Mouse (Mus musculus) heart, embryonic 13.5 days (tissue): ENCODE measurements around the gene Slc10a7. TPM values are rescaled to one million over a fixed set of nuclear protein-coding genes. Genes with fewer than 3 reads are reported as not detected.

Experiments
- ATAC-seq: fragments of 200-750 bp; cut with Nextera tagmentation; 2 replicates; pipeline ENCODE4 v1.8.0; 2017; ENCODE audit warnings: moderate TSS enrichment; ENCODE audit not compliant: insufficient number of reproducible peaks, low FRiP score, low TSS enrichment; ENCODE audit errors: extremely low read depth
- H3K27ac ChIP-seq: fragments of 300-500 bp; sonication (generic); replicated peaks from 2 replicates; pipeline ENCODE4 v1.5.1; 2015; ENCODE audit warnings: moderate library complexity, mild to moderate bottlenecking, inconsistent platforms
- H3K27me3 ChIP-seq: fragments of 300-500 bp; sonication (generic); replicated peaks from 2 replicates; pipeline ENCODE4 v1.6.1; 2015; ENCODE audit warnings: mild to moderate bottlenecking, inconsistent platforms
- H3K36me3 ChIP-seq: fragments of 300-500 bp; sonication (generic); 2 replicates; pipeline ENCODE4 v1.6.1; 2015; ENCODE audit warnings: mild to moderate bottlenecking, inconsistent platforms
- H3K4me1 ChIP-seq: fragments of 300-500 bp; sonication (generic); 2 replicates; pipeline ENCODE4 v1.6.1; 2015; ENCODE audit warnings: inconsistent platforms
- H3K4me2 ChIP-seq: fragments of 300-500 bp; sonication (generic); 2 replicates; pipeline ENCODE4 v1.6.1; 2015; ENCODE audit warnings: inconsistent platforms, mild to moderate bottlenecking, moderate library complexity
- H3K4me3 ChIP-seq: fragments of 300-500 bp; sonication (generic); 2 replicates; pipeline ENCODE4 v1.5.1; 2015; ENCODE audit warnings: moderate library complexity, mild to moderate bottlenecking, inconsistent platforms
- H3K9ac ChIP-seq: fragments of 300-500 bp; sonication (generic); 2 replicates; pipeline ENCODE4 v1.6.1; 2015; ENCODE audit warnings: inconsistent platforms, mild to moderate bottlenecking, moderate library complexity
- H3K9me3 ChIP-seq: fragments of 300-500 bp; sonication (generic); 2 replicates; pipeline ENCODE4 v1.6.1; 2016; ENCODE audit warnings: inconsistent platforms
- WGBS: fragments of 180-500 bp; shearing (Covaris S2); methylation state at CpG from one replicate; pipeline ENCODE4 v1.1.7; 2015; ENCODE audit warnings: mixed read lengths; 5-methylcytosine and 5-hydroxymethylcytosine counted together
- polyA plus RNA-seq: library from polyadenylated mRNA; unstranded; fragments of >200 nt; fragmentation: Nextera tagmentation; extraction: Ambion mirVana; gene quantifications from 2 replicates; pipeline ENCODE4 v1.2.1, GENCODE M21; 2015

Slc10a7 gene
- polyA plus RNA-seq, 1 experiment from 2014 or later = 10.5 TPM

DNA sequence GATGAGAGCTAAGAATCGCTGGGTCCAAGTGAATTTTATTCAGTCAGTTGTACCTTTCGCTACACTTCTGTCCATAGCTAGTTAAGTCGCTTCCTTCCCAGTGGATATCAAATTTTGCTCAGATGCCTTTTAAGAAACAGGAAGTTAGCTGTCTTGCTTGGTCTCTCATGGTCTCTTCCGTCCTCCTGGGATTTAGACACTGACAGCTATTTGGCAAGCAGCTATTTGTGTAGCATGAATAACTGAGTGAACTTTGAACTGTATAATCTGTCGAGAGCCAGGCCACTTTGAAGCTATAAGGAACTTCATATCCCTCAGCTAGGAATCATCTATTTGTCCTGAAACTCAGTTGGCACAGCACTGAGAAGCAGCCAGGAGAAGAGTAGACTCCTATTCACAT lies 117.5 kb downstream of the Slc10a7 start:
- Histone ChIP-seq H3K4me1 (peaks cover 49% of the 10 kb centered on the region), H3K27ac (no peak overlapping the region), H3K9me3 (no peaks in the 10 kb centered on the region), H3K4me3 (no peak overlapping the region), H3K4me2 (no peak overlapping the region), H3K9ac (no peak overlapping the region), H3K27me3 (no peaks in the 10 kb centered on the region), H3K36me3 (no peaks in the 10 kb centered on the region)
- 52% methylated on average over 5 of the region's 5 CpGs for WGBS
- no peak for ATAC-seq

DNA sequence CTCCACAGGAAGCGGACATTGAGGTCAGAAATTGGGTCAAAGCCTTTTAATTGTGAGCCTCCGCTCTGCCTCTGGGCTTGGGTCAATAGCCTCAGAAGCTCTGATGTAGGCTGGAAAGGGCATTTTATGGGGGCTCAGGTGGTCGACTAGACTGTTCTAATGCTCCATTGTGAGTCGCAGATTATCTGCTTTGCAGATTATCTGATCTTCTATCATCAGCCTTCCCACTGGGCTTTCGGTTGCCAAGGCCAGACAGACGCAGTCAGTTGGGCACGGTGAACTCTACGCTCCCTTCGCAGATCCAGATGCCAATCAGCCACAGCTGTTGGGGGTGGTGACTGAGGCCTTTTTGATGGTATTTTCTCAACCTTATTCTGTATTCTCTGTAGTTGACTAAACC lies 118.6 kb downstream of the Slc10a7 start:
- no peak overlapping the region for H3K4me2 ChIP-seq
- 87% methylated on average over 9 of the region's 9 CpGs for WGBS
- no peak overlapping the region for H3K4me3 ChIP-seq
- peaks cover 52% of the 10 kb centered on the region for H3K4me1 ChIP-seq
- H3K9ac ChIP-seq = no peak overlapping the region
- H3K27me3 ChIP-seq = no peaks in the 10 kb centered on the region
- no peak overlapping the region for H3K27ac ChIP-seq
- no peaks in the 10 kb centered on the region for H3K9me3 ChIP-seq
- no peak for ATAC-seq
- H3K36me3 ChIP-seq = no peaks in the 10 kb centered on the region

DNA sequence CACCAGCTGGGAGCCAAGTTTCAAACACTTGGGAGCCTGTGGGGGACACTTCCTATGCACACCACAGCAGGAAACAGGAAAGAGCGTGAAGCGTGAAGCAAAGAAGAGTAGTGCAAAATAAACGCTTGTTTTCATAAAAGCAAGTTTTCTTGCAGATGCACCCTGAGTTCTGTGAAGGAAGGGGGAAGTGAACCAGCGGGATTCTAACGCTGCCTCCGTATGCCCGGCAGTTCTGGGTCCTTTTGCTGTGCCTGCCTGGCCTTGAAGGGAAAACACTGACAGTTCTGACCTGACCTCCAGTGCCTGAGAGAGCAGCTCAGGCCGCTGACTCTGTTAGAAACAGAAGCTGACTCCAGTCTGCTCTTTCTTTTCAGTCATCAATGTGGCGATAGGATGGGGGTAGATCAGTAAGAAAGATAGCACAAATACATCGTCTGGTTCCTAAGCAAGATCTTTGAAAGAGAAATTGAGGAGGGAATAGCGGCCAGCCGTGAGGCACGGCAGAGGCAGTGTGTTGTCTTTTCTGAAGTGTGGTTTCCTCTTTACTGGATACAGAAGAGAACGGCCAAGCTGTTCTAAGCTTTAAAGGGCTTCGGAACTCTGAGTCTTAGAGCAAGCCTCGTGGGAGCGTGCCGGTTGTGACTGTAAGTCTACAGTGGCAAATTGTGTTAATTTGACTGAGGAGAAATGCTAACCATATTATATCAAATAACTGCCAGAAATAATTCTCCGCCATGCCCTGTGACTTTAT lies 121.4 kb downstream of the Slc10a7 start:
- Histone ChIP-seq H3K27ac (peak overlapping the region; percentile 42), H3K4me1 (peaks cover 57% of the 10 kb centered on the region)

GRCm38 (mm10) chr8:78633012-78633411 lies 123.9 kb downstream of the Slc10a7 start:
- H3K4me3 ChIP-seq = no peak overlapping the region
- H3K4me2 ChIP-seq = peak overlapping the region; percentile 42
- H3K27me3 ChIP-seq = no peaks in the 10 kb centered on the region
- H3K27ac ChIP-seq = no peak overlapping the region
- WGBS = 31% methylated on average over 12 of the region's 12 CpGs
- no peak overlapping the region for H3K9ac ChIP-seq
- no peaks in the 10 kb centered on the region for H3K36me3 ChIP-seq
- ATAC-seq = no peak
- peaks cover 43% of the 10 kb centered on the region for H3K4me1 ChIP-seq
- H3K9me3 ChIP-seq = no peaks in the 10 kb centered on the region

More for the DNA sequence above, 121.4 kb downstream of the Slc10a7 start:
- no peaks in the 10 kb centered on the region for H3K27me3 ChIP-seq
- no peaks in the 10 kb centered on the region for H3K36me3 ChIP-seq
- H3K9me3 ChIP-seq = no peaks in the 10 kb centered on the region
- WGBS = 54% methylated on average over 19 of the region's 19 CpGs
- no peak overlapping the region for H3K9ac ChIP-seq
- H3K4me3 ChIP-seq = no peak overlapping the region
- no peak for ATAC-seq
- H3K4me2 ChIP-seq = peak overlapping the region; percentile 13

- Histone ChIP-seq H3K4me1 (peaks cover 41% of the 10 kb centered on the region), H3K36me3 (no peaks in the 10 kb centered on the region), H3K9me3 (no peaks in the 10 kb centered on the region), H3K27ac (no peak overlapping the region), H3K4me2 (no peak overlapping the region), H3K4me3 (no peak overlapping the region), H3K9ac (no peak overlapping the region), H3K27me3 (no peaks in the 10 kb centered on the region)
- 75% methylated on average over 3 of the region's 3 CpGs for WGBS
- no peak for ATAC-seq
Measured at GRCm38 (mm10) chr8:78634018-78634417, 124.9 kb downstream of the Slc10a7 start.

DNA sequence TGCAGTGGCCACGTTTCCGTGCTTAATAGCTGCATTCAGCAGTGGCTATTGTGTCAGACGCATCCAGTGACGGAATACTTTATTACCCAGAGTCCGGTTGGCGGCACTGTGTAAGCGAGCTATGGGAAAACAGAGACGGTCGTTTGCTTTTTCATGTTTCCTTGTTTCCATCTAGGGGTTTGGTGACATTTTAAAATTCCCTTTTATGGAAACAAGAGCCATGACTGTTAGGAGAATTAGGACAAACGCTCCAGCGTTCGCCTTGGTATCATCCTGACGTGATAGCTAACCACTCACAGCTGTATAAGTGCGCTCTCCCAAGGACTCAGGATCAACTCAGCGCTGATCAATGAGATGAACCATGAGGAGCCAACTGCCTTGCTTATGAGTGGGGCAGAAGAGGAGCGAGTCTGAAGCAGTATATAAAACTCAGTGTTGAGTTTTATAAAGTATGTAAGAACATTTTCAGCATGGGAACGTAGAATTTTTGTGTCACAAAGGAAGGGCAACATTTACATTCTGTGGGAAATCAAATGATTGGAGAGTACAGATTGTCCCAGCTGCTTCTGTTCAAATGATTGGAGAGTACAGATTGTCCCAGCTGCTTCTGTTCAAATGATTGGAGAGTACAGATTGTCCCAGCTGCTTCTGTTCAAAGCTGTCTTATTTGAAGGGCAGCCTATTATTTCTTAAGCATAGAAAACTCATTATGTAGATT lies 125.5 kb downstream of the Slc10a7 start:
- H3K9ac ChIP-seq = no peak overlapping the region
- no peak overlapping the region for H3K4me3 ChIP-seq
- H3K9me3 ChIP-seq = no peaks in the 10 kb centered on the region
- no peak for ATAC-seq
- peaks cover 35% of the 10 kb centered on the region for H3K4me1 ChIP-seq
- H3K27ac ChIP-seq = no peak overlapping the region
- H3K4me2 ChIP-seq = peak overlapping the region; percentile 6; the same call in 1 of the 2 replicates
- no peaks in the 10 kb centered on the region for H3K27me3 ChIP-seq
- no peaks in the 10 kb centered on the region for H3K36me3 ChIP-seq
- WGBS = 64% methylated on average over 17 of the region's 17 CpGs

DNA sequence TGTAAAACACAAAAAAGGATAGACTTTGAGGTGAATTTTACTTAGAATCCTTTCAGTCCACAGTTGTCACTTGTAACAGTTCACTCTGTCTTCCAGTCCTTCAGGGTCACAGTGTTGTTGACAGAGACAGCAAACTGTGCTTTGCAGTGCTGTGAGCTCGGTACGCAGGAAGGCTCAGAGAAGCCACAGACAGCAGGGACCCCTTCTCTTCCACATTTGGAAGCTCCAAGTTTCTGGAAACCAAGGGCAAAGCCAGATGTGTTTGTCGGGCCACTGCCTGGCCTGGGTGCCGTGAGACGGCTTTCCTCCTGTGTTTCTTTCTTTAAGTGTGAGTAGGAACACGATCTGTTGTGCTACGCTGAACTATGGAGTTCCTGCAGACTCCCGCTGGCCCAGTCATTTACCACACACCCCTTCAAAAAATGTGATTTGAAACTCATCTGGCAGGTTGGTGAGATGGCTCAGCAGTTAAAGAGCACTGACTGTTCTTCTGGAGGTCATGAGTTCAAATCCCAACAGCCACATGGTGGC lies 126.2 kb downstream of the Slc10a7 start:
- Histone ChIP-seq H3K4me3 (no peak overlapping the region), H3K36me3 (no peaks in the 10 kb centered on the region), H3K27ac (no peak overlapping the region), H3K9ac (no peak overlapping the region), H3K4me1 (peaks cover 29% of the 10 kb centered on the region), H3K27me3 (no peaks in the 10 kb centered on the region), H3K4me2 (no peak overlapping the region), H3K9me3 (no peaks in the 10 kb centered on the region)
- ATAC-seq = no peak
- 73% methylated on average over 8 of the region's 8 CpGs for WGBS

DNA sequence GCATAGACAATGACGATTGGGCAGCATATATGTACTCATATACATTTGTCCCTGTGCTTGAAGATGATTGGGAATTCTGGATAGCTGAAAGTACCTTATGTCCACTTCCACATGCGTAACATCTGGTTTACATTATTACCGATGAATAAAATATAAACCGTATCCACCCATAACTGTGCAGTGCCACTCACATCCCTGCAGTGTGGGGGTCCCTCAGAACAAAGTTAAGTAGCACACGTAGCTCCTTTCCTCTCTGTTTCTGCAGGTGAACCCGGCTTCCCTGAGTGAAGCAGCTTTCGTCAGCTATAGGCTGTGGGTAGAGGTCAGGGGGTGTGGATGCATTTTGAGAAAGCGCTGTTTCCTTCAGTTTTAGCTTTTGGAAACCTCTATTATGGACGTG lies 132.8 kb downstream of the Slc10a7 start:
- 0 out of 2 replicates have a peak, but pooled peaks cover 3% of the 10 kb centered on the region for H3K36me3 ChIP-seq
- no peak overlapping the region for H3K9ac ChIP-seq
- no peaks in the 10 kb centered on the region for H3K27me3 ChIP-seq
- H3K4me3 ChIP-seq = no peak overlapping the region
- peaks cover 5% of the 10 kb centered on the region for H3K4me1 ChIP-seq
- peaks cover 5% of the 10 kb centered on the region for H3K9me3 ChIP-seq
- no peak for ATAC-seq
- WGBS = 82% methylated on average over 9 of the region's 9 CpGs
- H3K4me2 ChIP-seq = no peak overlapping the region
- H3K27ac ChIP-seq = no peak overlapping the region

DNA sequence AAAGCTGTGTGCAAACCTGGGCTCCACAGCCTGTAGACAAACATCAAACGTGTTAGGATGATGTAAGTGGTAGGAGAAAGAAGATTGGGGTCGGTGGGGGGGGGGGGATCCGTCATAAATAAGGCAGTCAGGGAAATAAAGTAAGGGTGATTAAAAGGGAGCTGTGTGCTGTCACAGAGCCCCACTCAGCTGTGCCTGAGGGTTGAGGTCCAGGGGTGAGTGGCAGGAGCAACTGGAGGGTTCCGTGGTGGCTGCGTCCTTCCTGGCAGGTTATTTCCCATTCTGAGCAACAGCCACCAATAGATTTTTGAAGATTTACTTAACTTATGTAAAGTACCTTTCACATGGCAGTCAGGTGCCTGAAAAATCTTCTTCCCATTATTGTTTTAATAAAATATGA lies 133.2 kb downstream of the Slc10a7 start:
- Histone ChIP-seq H3K9ac (no peak overlapping the region), H3K9me3 (peaks cover 5% of the 10 kb centered on the region), H3K4me1 (peaks cover 9% of the 10 kb centered on the region), H3K27ac (no peak overlapping the region), H3K4me3 (no peak overlapping the region), H3K36me3 (0 out of 2 replicates have a peak, but pooled peaks cover 3% of the 10 kb centered on the region), H3K4me2 (no peak overlapping the region), H3K27me3 (no peaks in the 10 kb centered on the region)
- WGBS = 73% methylated on average over 5 of the region's 5 CpGs
- no peak for ATAC-seq

- Histone ChIP-seq H3K4me1 (peaks cover 15% of the 10 kb centered on the region), H3K9ac (no peak overlapping the region), H3K27me3 (no peaks in the 10 kb centered on the region), H3K4me2 (no peak overlapping the region; the same call in 1 of the 2 replicates), H3K9me3 (peaks cover 5% of the 10 kb centered on the region), H3K27ac (no peak overlapping the region), H3K36me3 (0 out of 2 replicates have a peak, but pooled peaks cover 3% of the 10 kb centered on the region), H3K4me3 (no peak overlapping the region)
- no peak for ATAC-seq
- 43% methylated on average over 8 of the region's 8 CpGs for WGBS
Measured at GRCm38 (mm10) chr8:78647000-78647656, 138.0 kb downstream of the Slc10a7 start.

DNA sequence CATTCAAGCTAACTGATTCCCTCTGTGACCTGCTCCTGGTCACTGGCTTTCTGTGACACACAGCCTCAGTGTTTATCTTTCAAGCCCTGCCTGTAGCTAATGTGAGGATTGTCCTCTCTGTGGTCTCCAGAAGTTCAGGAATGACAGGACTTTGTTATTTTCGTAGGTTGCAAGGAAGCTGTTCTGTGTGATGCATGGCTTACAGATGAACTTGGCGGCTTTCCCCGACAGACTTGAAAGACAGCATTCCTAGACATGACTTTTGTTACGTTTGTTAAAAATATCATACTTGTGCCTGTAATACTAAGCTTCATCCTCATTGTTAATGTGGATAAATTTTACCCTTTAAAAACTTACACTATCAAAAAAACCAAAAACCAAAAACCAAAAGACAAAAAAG lies 138.7 kb downstream of the Slc10a7 start:
- H3K9me3 ChIP-seq = peaks cover 5% of the 10 kb centered on the region
- H3K36me3 ChIP-seq = 0 out of 2 replicates have a peak, but pooled peaks cover 3% of the 10 kb centered on the region
- no peak for ATAC-seq
- peaks cover 15% of the 10 kb centered on the region for H3K4me1 ChIP-seq
- no peak overlapping the region for H3K9ac ChIP-seq
- no peak overlapping the region for H3K4me2 ChIP-seq
- WGBS = 60% methylated on average over 4 of the region's 4 CpGs
- no peaks in the 10 kb centered on the region for H3K27me3 ChIP-seq
- no peak overlapping the region for H3K4me3 ChIP-seq
- H3K27ac ChIP-seq = no peak overlapping the region
